Mouse (Mus musculus) forebrain, embryonic 13.5 days (tissue): ENCODE data around the gene Otx1. TPM values are rescaled to one million over a fixed set of nuclear protein-coding genes. Genes with fewer than 3 reads are reported as not detected.

Experiments
- ATAC-seq: fragments of 200-750 bp; cut with Nextera tagmentation; 2 replicates; pipeline ENCODE4 v1.8.0; 2017
- H3K27ac ChIP-seq: fragments of 300-500 bp; sonication (generic); 2 replicates; pipeline ENCODE4 v1.5.1; 2015; ENCODE audit warnings: inconsistent platforms, mild to moderate bottlenecking, moderate library complexity
- H3K27me3 ChIP-seq: fragments of 300-500 bp; sonication (generic); 2 replicates; pipeline ENCODE4 v1.6.1; 2015; ENCODE audit warnings: mild to moderate bottlenecking, inconsistent platforms
- H3K36me3 ChIP-seq: fragments of 300-500 bp; sonication (generic); 2 replicates; pipeline ENCODE4 v1.6.1; 2015; ENCODE audit warnings: mild to moderate bottlenecking, inconsistent platforms; ENCODE audit not compliant: poor library complexity, severe bottlenecking
- H3K4me1 ChIP-seq: fragments of 300-500 bp; sonication (generic); 2 replicates; pipeline ENCODE4 v1.6.1; 2015; ENCODE audit warnings: inconsistent platforms
- H3K4me2 ChIP-seq: fragments of 300-500 bp; sonication (generic); 2 replicates; pipeline ENCODE4 v1.6.1; 2015; ENCODE audit warnings: inconsistent platforms, mild to moderate bottlenecking, moderate library complexity
- H3K4me3 ChIP-seq: fragments of 300-500 bp; sonication (generic); 2 replicates; pipeline ENCODE4 v1.5.1; 2015; ENCODE audit warnings: mild to moderate bottlenecking, inconsistent platforms
- H3K9ac ChIP-seq: fragments of 300-500 bp; sonication (generic); 2 replicates; pipeline ENCODE4 v1.6.1; 2015; ENCODE audit warnings: mild to moderate bottlenecking, inconsistent platforms
- H3K9me3 ChIP-seq: fragments of 300-500 bp; sonication (generic); replicated peaks from 2 replicates; pipeline ENCODE4 v1.6.1; 2016; ENCODE audit warnings: inconsistent platforms
- WGBS: fragments of 180-500 bp; shearing (Covaris S2); methylation state at CpG from one replicate; pipeline ENCODE4 v1.1.7; 2015; 5-methylcytosine and 5-hydroxymethylcytosine counted together
- polyA plus RNA-seq: library from polyadenylated mRNA; unstranded; fragments of >200 nt; fragmentation: Nextera tagmentation; extraction: Ambion mirVana; gene quantifications from 2 replicates; pipeline ENCODE4 v1.2.1, GENCODE M21; 2015

Gene Otx1
- polyA plus RNA-seq, 1 experiment from 2014 or later: 20.0 TPM

DNA sequence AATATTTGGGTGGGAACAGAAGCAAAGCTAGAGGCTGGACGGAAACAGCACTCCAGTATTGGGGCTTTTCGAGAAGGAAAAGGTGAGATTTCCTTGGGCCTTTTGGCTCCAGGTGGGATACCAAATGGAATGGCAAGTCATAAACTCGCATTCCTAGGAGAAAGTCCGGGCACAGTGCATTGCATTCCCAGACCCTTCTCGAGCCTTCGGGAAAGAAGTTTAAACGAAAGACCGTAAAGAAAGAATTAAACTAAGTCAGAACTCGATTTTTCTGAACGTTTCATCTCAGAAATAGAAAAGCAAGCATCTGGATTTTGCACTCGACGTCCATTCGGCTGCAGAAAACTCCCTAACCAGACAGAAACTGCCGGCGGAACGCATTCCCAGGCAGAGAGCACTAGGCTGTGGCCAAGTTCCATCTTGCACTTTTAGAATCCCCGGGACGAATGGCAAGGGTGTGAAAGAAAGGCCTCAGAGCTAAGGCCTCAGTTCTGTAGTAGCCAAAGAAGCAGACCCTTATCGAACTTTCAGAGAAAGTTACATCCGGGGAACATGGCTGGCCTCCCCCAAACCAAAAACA, 5.0 kb downstream of the Otx1 start:
- Histone ChIP-seq H3K4me2 (peak overlapping the region; percentile 88), H3K4me3 (peak overlapping the region; percentile 75), H3K36me3 (peaks cover 14% of the 10 kb centered on the region), H3K9ac (peak overlapping the region; percentile 96), H3K27me3 (peaks cover 61% of the 10 kb centered on the region), H3K9me3 (no peaks in the 10 kb centered on the region), H3K27ac (peak overlapping the region; percentile 70), H3K4me1 (peaks cover 80% of the 10 kb centered on the region)
- no peak for ATAC-seq
- 4% methylated on average over 20 of the region's 20 CpGs for WGBS

DNA sequence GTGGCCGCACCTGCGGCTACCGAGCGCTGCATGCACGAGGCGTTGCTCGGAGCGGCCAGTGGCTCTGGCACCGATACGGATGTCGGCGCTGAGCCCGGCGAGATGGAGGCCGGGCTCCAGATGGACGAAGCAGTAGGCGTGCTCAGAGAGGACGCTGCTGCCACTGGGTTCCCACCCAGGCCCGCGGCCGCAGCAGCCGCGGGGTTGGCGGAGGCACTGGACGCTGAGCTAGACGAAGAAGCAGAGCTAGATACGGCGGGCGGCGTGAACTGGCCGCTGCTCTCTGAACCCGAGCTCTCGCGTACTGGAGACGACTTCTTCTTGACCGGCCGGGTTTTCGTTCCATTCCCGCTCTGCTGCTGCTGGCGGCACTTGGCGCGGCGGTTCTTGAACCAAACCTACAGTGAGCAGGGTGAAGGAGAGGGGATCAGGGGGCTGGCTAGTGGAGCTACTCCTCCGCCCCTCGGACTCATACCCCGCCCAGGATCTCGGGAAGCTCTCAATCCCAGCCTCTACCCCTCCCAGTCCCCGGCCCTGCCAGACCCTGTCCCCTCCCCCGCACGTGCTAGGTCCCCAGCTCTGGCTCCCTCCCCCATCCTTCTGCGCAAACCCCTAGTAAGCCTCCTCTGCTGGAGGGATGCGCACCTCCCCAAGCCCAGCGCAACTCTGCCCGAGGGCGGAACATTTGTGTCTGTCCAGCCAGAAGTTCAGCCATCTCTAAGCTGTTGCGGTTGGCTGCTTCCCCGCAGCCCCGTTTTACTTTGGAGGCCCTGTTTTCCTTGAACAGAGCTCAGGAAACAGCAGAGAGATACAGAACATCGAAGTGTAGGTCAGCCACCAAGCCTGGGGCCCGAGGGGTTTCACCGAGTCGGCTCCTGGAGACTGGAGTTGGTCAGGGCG, 5.8 kb downstream of the Otx1 start:
- H3K36me3 ChIP-seq: peaks cover 14% of the 10 kb centered on the region
- H3K9me3 ChIP-seq: no peaks in the 10 kb centered on the region
- H3K4me2 ChIP-seq: peak overlapping the region; percentile 88
- peak overlapping the region; percentile 96 for H3K9ac ChIP-seq
- H3K4me1 ChIP-seq: peaks cover 80% of the 10 kb centered on the region
- H3K27me3 ChIP-seq: peaks cover 59% of the 10 kb centered on the region
- peak overlapping the region; percentile 75 for H3K4me3 ChIP-seq
- WGBS: 2% methylated on average over 60 of the region's 63 CpGs
- ATAC-seq: peak; percentile 53
- peak overlapping the region; percentile 70 for H3K27ac ChIP-seq

DNA sequence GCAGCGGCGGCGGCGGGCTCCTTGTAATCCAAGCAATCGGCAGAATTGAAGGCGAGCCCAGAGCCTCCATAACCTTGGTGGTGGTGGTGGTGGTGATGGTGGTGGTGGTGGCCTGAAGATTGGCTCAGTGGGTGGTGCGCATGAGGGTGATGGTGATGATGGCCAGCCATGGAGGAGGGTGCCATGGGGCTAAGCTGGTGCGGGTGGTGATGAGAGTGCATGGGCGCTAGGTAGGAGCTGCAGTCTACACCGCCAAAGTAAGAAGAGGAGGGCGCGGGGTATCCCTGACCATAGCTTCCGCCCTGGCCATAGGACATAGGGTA, 6.4 kb downstream of the Otx1 start:
- Histone ChIP-seq H3K27me3 (peaks cover 60% of the 10 kb centered on the region), H3K4me3 (peak overlapping the region; percentile 75)

DNA sequence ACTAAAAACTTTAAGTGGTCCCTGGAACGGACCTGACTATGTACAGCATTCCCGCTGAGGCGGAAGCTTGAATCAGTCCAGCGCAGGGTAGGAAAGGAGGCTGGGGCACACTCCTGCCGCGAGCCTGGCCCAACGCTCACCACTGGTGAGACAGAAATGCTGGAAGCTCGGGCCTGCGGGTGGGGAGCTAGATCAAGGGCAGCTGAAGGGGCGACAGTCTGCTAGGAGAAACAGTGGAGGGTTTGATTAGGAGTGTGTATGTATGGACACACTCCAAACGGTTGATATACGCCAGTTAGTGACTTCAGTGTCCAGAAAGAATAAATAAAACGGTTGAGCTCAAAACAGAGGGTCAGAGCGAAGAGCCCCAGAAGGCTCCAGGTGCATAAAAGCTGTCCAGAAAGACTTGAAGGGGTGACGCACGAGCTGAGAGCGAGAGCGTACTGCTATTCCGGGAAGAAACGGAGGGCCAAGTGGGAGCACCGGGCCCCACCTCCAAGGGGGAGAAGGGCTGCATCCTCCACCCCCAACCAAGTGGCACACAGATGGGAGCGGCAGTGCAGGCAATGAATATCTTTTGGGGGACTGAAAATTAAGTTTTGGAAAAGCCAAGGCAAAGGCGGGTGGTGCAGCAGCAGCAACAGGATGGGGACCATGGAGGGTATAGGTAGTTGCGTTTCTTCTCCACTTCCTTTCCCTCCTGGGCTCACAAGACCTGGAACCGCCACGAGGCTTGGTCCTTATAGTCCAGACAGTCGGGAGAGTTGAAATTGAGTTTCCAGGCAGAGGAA, 7.0 kb downstream of the Otx1 start:
- ATAC-seq: no peak
- peak overlapping the region; percentile 88 for H3K4me2 ChIP-seq
- WGBS: 11% methylated on average over 27 of the region's 27 CpGs
- peaks cover 60% of the 10 kb centered on the region for H3K27me3 ChIP-seq
- peak overlapping the region; percentile 96 for H3K9ac ChIP-seq
- no peaks in the 10 kb centered on the region for H3K9me3 ChIP-seq
- H3K4me1 ChIP-seq: peaks cover 73% of the 10 kb centered on the region
- peak overlapping the region; percentile 75 for H3K4me3 ChIP-seq
- H3K36me3 ChIP-seq: peaks cover 14% of the 10 kb centered on the region
- H3K27ac ChIP-seq: peak overlapping the region; percentile 70

More for the DNA sequence above, 6.4 kb downstream of the Otx1 start:
- peak overlapping the region; percentile 96 for H3K9ac ChIP-seq
- no peaks in the 10 kb centered on the region for H3K9me3 ChIP-seq
- peaks cover 78% of the 10 kb centered on the region for H3K4me1 ChIP-seq
- H3K27ac ChIP-seq: peak overlapping the region; percentile 70
- H3K36me3 ChIP-seq: peaks cover 14% of the 10 kb centered on the region
- 0 out of 2 replicates have a peak, but pooled peaks have one; percentile 11 for ATAC-seq
- H3K4me2 ChIP-seq: peak overlapping the region; percentile 88
- 13% methylated on average over 13 of the region's 13 CpGs for WGBS

DNA sequence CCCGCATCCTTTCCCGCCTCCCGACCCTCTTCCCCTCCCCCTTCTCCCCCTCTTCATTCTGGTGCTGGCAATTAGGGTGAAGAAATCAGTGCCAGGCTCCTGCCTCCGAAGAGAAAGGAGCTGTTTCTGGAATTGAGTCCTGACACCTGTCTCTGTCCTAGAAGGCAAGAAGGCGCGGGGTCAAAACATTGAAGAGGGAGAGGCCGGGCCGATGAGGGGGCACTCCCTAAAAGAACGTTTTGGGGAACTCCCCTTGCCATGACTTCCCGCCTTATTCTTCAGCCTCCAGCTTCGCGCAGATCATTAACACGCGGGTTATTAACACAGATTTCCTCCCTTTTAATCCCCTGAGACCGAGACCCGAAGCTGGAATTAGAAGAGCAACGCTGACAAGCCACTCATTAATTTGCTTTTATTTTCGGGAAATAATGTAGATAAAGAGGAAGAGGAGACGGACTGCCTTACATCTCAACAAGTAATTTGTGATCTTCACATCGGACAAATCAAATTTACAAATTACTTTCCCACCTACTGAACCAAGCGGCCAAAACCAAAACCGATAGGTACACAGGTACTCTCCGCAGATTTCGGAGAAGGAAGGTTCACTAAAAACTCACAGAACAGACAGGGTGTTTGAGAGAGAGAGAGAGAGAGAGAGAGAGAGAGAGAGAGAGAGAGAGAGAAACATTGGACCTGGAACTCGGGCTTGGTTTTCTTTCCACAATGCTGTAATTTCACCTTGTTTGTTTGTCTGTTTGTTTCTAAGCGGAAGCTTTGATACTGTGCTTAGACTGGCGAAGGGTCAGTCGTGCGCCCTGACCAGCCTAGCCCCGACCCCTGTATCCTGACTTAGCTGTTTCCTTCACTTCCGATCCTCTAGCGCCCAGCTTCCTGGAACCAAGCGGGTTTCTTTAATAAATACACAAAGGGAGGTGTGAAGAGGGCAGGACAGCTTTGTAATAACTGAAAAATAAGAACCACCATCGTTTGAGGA, 8.0 kb downstream of the Otx1 start:
- peak; percentile 31; the same call in 1 of the 2 replicates for ATAC-seq
- peaks cover 55% of the 10 kb centered on the region for H3K27me3 ChIP-seq
- peaks cover 14% of the 10 kb centered on the region for H3K36me3 ChIP-seq
- H3K4me2 ChIP-seq: peak overlapping the region; percentile 88
- H3K27ac ChIP-seq: peak overlapping the region; percentile 70
- peak overlapping the region; percentile 75 for H3K4me3 ChIP-seq
- 5% methylated on average over 34 of the region's 34 CpGs for WGBS
- H3K4me1 ChIP-seq: peaks cover 68% of the 10 kb centered on the region
- H3K9me3 ChIP-seq: no peaks in the 10 kb centered on the region
- peak overlapping the region; percentile 96 for H3K9ac ChIP-seq

DNA sequence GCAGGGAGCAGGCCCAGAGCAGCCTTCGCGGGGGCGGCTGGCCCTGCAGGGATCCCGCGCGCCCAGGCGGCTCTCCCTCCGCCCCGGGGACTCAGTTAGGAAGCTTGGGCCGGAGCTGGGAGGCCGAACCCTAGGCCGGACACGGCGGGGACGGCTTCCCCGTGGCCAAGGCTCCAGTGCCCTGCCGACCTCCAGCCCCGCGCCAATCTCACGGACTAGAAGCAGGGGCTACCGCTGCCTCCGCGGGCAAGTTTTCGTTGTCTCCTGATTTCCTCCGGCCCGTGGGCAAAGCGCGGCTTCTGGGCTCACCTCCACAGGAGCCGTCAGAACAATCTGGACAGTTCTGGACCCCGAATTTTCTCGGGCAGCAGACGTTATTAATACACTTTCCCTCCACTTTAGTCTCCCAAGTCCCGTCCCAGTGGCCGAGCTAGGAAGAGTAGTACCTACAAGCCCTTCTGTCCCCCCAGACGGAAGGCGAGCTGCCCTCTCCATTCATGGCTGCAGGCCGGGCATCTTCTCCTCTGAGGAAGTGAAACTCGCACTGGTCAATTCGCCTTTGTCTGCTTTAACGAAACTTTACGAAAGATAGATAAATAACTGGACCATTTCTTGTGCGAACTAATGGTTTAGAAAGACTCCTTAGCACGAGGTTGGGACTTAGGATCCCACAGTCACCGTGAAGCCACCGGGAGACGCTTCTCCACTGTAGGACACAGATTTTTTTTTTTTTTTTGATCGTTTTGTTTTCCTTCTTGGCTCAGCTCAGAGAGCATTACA, 8.9 kb downstream of the Otx1 start:
- peaks cover 60% of the 10 kb centered on the region for H3K4me1 ChIP-seq
- WGBS: 2% methylated on average over 37 of the region's 47 CpGs
- peak overlapping the region; percentile 70 for H3K27ac ChIP-seq
- peak overlapping the region; percentile 96 for H3K9ac ChIP-seq
- H3K4me3 ChIP-seq: peak overlapping the region; percentile 75
- peaks cover 53% of the 10 kb centered on the region for H3K27me3 ChIP-seq
- H3K36me3 ChIP-seq: peaks cover 14% of the 10 kb centered on the region
- peak; percentile 6 for ATAC-seq
- H3K9me3 ChIP-seq: no peaks in the 10 kb centered on the region
- H3K4me2 ChIP-seq: peak overlapping the region; percentile 88

DNA sequence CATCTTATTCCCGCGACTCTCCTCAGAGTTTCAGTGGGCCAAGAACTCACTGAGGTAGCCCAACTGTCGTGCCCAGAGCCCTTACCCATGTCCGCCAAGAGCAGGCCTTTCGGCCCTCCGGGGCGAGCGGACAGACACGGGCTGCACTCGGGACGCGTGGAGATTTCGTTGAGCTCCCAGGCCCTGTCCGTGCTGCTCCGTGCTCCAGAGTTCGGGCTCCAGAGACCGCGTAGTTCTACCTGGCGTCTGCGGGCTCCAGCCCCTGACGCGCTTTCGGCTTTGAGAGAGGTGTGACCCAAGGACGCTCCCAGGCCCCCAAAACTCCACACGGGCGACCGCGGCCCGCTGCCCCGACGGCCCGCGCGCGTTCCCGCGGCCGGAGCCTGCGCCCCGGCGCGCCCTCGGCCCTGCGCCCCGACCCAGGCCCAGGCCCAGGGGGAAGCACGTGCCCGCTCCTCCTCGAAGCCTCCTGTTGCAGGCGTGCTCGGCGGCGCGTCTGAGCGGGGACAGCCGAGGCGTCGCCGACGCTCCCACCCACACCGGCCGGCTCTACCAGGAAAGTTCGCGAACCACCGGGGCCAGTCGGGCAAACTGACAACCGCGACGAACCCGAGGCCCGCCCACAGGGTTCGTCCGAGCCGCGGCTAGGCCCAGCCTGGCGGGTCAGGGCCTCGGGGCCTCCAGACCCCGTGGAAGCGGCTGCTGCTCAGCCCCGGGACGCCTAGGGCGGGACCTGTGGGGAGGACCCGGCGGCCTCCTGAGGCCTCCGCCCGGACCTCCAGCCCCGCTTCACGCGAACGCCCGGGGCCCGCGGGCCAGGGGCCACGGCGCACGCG, 9.7 kb downstream of the Otx1 start:
- peaks cover 52% of the 10 kb centered on the region for H3K4me1 ChIP-seq
- peak overlapping the region; percentile 70 for H3K27ac ChIP-seq
- H3K27me3 ChIP-seq: peaks cover 51% of the 10 kb centered on the region
- ATAC-seq: peak; percentile 6
- peak overlapping the region; percentile 96 for H3K9ac ChIP-seq
- 4% methylated on average over 85 of the region's 96 CpGs for WGBS
- peaks cover 14% of the 10 kb centered on the region for H3K36me3 ChIP-seq
- peak overlapping the region; percentile 88 for H3K4me2 ChIP-seq
- H3K9me3 ChIP-seq: no peaks in the 10 kb centered on the region
- H3K4me3 ChIP-seq: peak overlapping the region; percentile 75

DNA sequence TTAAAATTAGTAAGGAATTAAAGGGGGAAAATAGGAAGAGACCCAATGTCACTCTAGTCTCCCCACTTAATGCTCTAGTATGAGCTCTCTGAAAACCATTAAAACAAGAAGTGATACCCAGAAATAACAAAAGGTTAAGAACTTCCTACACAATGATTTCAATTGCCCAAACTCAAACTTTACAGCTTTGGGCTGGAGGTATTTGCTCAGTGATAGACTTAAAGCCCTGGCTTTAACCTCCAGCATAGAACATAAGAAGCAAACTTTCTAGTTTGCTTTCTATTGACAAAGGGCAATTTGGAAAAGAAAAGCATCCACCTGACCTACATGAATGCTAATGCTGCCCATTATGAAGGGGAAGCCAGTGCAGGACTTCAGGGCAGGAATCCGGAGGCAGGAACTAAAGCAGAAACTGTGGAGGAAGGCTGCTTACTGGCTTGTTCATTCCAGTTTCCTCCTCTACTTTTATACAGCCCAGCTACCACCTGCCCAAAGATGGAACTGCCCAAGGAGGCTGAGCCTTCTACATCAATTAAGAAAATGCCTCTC, 14.2 kb downstream of the Otx1 start:
- Histone ChIP-seq H3K4me3 (no peak overlapping the region), H3K27me3 (peaks cover 42% of the 10 kb centered on the region), H3K4me1 (peaks cover 16% of the 10 kb centered on the region), H3K36me3 (no peaks in the 10 kb centered on the region), H3K9ac (no peak overlapping the region), H3K4me2 (no peak overlapping the region), H3K9me3 (no peaks in the 10 kb centered on the region), H3K27ac (no peak overlapping the region)
- 57% methylated on average over 1 of the region's 1 CpGs for WGBS
- ATAC-seq: no peak

DNA sequence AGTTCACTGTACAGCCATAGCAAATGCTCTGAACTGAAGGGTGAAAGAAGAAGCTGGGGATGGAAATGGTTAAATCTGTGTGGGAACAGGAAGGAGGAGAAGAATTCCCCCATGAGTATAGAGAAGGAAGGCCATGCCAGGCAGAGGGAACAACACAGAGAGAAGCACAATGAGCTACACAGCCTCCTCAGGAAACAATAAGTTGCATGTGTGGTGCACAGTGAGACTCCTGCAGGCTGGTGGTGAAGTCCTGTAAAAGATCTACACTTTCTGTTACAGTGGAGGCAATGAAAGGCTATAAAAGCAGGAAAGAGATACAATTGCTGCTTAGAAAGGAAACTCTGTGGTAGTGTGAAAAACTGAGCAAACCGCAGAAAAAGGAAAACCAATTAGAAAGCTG, 17.6 kb downstream of the Otx1 start:
- no peak overlapping the region for H3K4me2 ChIP-seq
- peaks cover 26% of the 10 kb centered on the region for H3K27me3 ChIP-seq
- H3K4me3 ChIP-seq: no peak overlapping the region
- 21% methylated on average over 1 of the region's 1 CpGs for WGBS
- H3K9me3 ChIP-seq: no peaks in the 10 kb centered on the region
- H3K36me3 ChIP-seq: no peaks in the 10 kb centered on the region
- no peak for ATAC-seq
- H3K4me1 ChIP-seq: peaks cover 7% of the 10 kb centered on the region; the same call in 1 of the 2 replicates
- H3K9ac ChIP-seq: no peak overlapping the region
- no peak overlapping the region for H3K27ac ChIP-seq
